In genomic region chr9:43221643-43222428, GRCm38 (mm10) we compare ENCODE assay signal across 8 mouse cellular contexts. TPM values are rescaled to one million over a fixed set of nuclear protein-coding genes. Genes with fewer than 3 reads are reported as not detected.
DNase-seq lines count a peak whose midpoint lies in the region; ATAC-seq and TF ChIP-seq lines count a peak whose summit lies in the region.

No protein-coding gene starts in this region.

- no peak for TF ChIP-seq EP300 in stomach, postnatal 0 days (optimal IDR thresholded peaks at IDR 0.05)

- 45% methylated on average over 18 of the region's 18 CpGs for WGBS in kidney, embryonic 15.5 days
- WGBS in kidney, adult 2 months: 52% methylated on average over 18 of the region's 18 CpGs
- 39% methylated on average over 18 of the region's 18 CpGs for WGBS in limb, embryonic 13.5 days
- WGBS in stomach, postnatal 0 days: 49% methylated on average over 18 of the region's 18 CpGs

- H3K9me3 ChIP-seq in kidney, embryonic 15.5 days (replicated peaks): no peaks in the 10 kb centered on the region
- H3K9me3 ChIP-seq in limb, embryonic 13.5 days: no peaks in the 10 kb centered on the region
- no peaks in the 10 kb centered on the region for H3K9me3 ChIP-seq in stomach, postnatal 0 days (ENCODE audit: control insufficient read depth, low read length)

- no peak overlapping the region for H3K27ac ChIP-seq in kidney, embryonic 15.5 days
- H3K27ac ChIP-seq in kidney, adult 2 months (ENCODE audit: insufficient read depth, low read depth, low read length): no peak overlapping the region
- H3K27ac ChIP-seq in limb, embryonic 13.5 days: peak overlapping the region; percentile 63; the same call in 1 of the 2 replicates
- H3K27ac ChIP-seq in stomach, postnatal 0 days (replicated peaks): 0 out of 2 replicates have a peak overlapping the region, but pooled peaks have one; percentile 49

- no peak overlapping the region for H3K9ac ChIP-seq in kidney, embryonic 15.5 days
- no peak overlapping the region for H3K9ac ChIP-seq in limb, embryonic 13.5 days
- no peak overlapping the region for H3K9ac ChIP-seq in stomach, postnatal 0 days (ENCODE audit: low read length)

- no peak overlapping the region for H3K4me2 ChIP-seq in kidney, embryonic 15.5 days
- no peak overlapping the region for H3K4me2 ChIP-seq in limb, embryonic 13.5 days (replicated peaks)
- no peak overlapping the region for H3K4me2 ChIP-seq in stomach, postnatal 0 days (replicated peaks; ENCODE audit: low read depth)

- peak; percentile 57 for DNase-seq in kidney, adult 11 months
- DNase-seq in embryo, embryonic 10.5 days (ENCODE audit: low spot score): peak; percentile 96
- DNase-seq in gastrocnemius, postnatal 10 days: peak; percentile 91
- DNase-seq in kidney, adult 2 months: peak; percentile 86
- peak; percentile 85 for DNase-seq in stomach, postnatal 0 days (ENCODE audit: low spot score)

- peaks cover 29% of the 10 kb centered on the region for H3K4me1 ChIP-seq in kidney, embryonic 15.5 days
- H3K4me1 ChIP-seq in kidney, adult 2 months (ENCODE audit: control insufficient read depth, insufficient read depth, low read length): peaks cover 15% of the 10 kb centered on the region
- peaks cover 28% of the 10 kb centered on the region for H3K4me1 ChIP-seq in limb, embryonic 13.5 days
- H3K4me1 ChIP-seq in stomach, postnatal 0 days (replicated peaks; ENCODE audit: control insufficient read depth, insufficient read depth): 0 out of 2 replicates have a peak, but pooled peaks cover 3% of the 10 kb centered on the region

- TF ChIP-seq POLR2A in kidney, adult 2 months (IDR thresholded peaks at IDR 0.05; ENCODE audit: low read depth, low read length): no peak

- H3K27me3 ChIP-seq in kidney, embryonic 15.5 days: no peaks in the 10 kb centered on the region
- no peaks in the 10 kb centered on the region for H3K27me3 ChIP-seq in kidney, adult 2 months (replicated peaks; ENCODE audit: control insufficient read depth, insufficient read depth, low read length)
- no peaks in the 10 kb centered on the region for H3K27me3 ChIP-seq in limb, embryonic 13.5 days
- no peaks in the 10 kb centered on the region for H3K27me3 ChIP-seq in stomach, postnatal 0 days (ENCODE audit: control insufficient read depth, insufficient read depth, low read length)

- ATAC-seq in kidney, embryonic 15.5 days (replicated peaks; ENCODE audit: low FRiP score): no peak
- peak; percentile 45; the same call in 1 of the 2 replicates for ATAC-seq in limb, embryonic 13.5 days (ENCODE audit: low FRiP score, low read depth)
- ATAC-seq in monocyte, adult 5-6 weeks (replicated peaks; ENCODE audit: insufficient number of reproducible peaks, low FRiP score, low TSS enrichment, poor library complexity, severe bottlenecking): peak; percentile 73; the same call in 1 of the 2 replicates
- 0 out of 2 replicates have a peak, but pooled peaks have one; percentile 46 for ATAC-seq in stomach, postnatal 0 days (ENCODE audit: low FRiP score, low TSS enrichment)

- peak; percentile 84 for TF ChIP-seq CTCF in kidney, adult 2 months (conservative IDR thresholded peaks at IDR 0.05; ENCODE audit: insufficient read depth, insufficient read length, low read depth, low read length)
- peak; percentile 94 for TF ChIP-seq CTCF in stomach, postnatal 0 days (IDR thresholded peaks at IDR 0.05; ENCODE audit: low read depth)

- peaks cover 37% of the 10 kb centered on the region for H3K36me3 ChIP-seq in kidney, embryonic 15.5 days
- H3K36me3 ChIP-seq in kidney, adult 2 months (ENCODE audit: control insufficient read depth, insufficient read depth, low read length): no peaks in the 10 kb centered on the region; the same call in 1 of the 2 replicates
- H3K36me3 ChIP-seq in limb, embryonic 13.5 days: peaks cover 59% of the 10 kb centered on the region
- H3K36me3 ChIP-seq in stomach, postnatal 0 days (ENCODE audit: control insufficient read depth, insufficient read depth, low read length): peaks cover 4% of the 10 kb centered on the region

- H3K4me3 ChIP-seq in kidney, embryonic 15.5 days (replicated peaks): no peak overlapping the region
- H3K4me3 ChIP-seq in kidney, adult 2 months (ENCODE audit: insufficient read depth, low read depth, low read length): no peak overlapping the region
- no peak overlapping the region for H3K4me3 ChIP-seq in limb, embryonic 13.5 days
- H3K4me3 ChIP-seq in stomach, postnatal 0 days (ENCODE audit: low read depth, low read length): no peak overlapping the region

RNA-seq across cellular contexts. Expression of gene Pou2f3, which starts 11.7 kb away (rescaled TPM):
- 0.17 TPM in 1 of 2 replicates, not detected in the other for polyA plus RNA-seq in kidney, embryonic 15.5 days (2015; fragmentation: Nextera tagmentation; extraction: Ambion mirVana)
- under 1 TPM in 1 of 2 experiments, not detected in 1; 0.09 TPM for total RNA-seq in gastrocnemius, postnatal 10 days (2021)
- polyA plus RNA-seq in kidney, adult 2 months (2012; rRNA removed): 0.14 and 0.22 TPM in 2 replicates
- 0.74 and 1.1 TPM in 2 replicates for polyA plus RNA-seq in limb, embryonic 13.5 days (2015; fragmentation: Nextera tagmentation; extraction: Ambion mirVana)
- not detected in 3 replicates for total RNA-seq in monocyte, adult 5-6 weeks (2017)
- 1.7 and 2.5 TPM in 2 replicates for polyA plus RNA-seq in stomach, postnatal 0 days (2015; fragmentation: Nextera tagmentation; extraction: Ambion mirVana)

RNA-seq across cellular contexts. Expression of gene Oaf, which starts 17.9 kb away (rescaled TPM):
- 53.9 and 59.5 TPM in 2 replicates for polyA plus RNA-seq in kidney, embryonic 15.5 days (2015; fragmentation: Nextera tagmentation; extraction: Ambion mirVana)
- total RNA-seq in gastrocnemius, postnatal 10 days (2021): 10 to 100 TPM; 26.2 to 34.2 TPM
- polyA plus RNA-seq in kidney, adult 2 months (2012; rRNA removed): 60.8 and 61.1 TPM in 2 replicates
- polyA plus RNA-seq in limb, embryonic 13.5 days (2015; fragmentation: Nextera tagmentation; extraction: Ambion mirVana): 103 and 106 TPM in 2 replicates
- 0.10 to 0.43 TPM in 2 of 3 replicates, not detected in the other for total RNA-seq in monocyte, adult 5-6 weeks (2017)
- polyA plus RNA-seq in stomach, postnatal 0 days (2015; fragmentation: Nextera tagmentation; extraction: Ambion mirVana): 30.9 and 31.9 TPM in 2 replicates

Comparison
In these comparisons a context has a peak if more than half of its experiments do, and no peak if none do; other contexts are left out.
1. H3K27ac ChIP-seq: peak in limb, embryonic 13.5 days (single experiment) and stomach, postnatal 0 days (single experiment); none in kidney, embryonic 15.5 days (single experiment) and kidney, adult 2 months (single experiment).
2. Peak in every context shown above with its lines, with median percentiles within 50 percentile points of each other: DNase-seq.